Mouse (Mus musculus) spleen, adult 2 months (tissue): ENCODE data around the gene Diras1.

ENCODE experiments used
- CTCF ChIP-seq: fragments of 200-500 bp; IDR thresholded peaks from 2 replicates; pipeline ENCODE4 v1.5.1; 2011; ENCODE audit warnings: mild to moderate bottlenecking, inconsistent platforms; ENCODE audit not compliant: insufficient read depth, insufficient read length, insufficient replicate concordance; ENCODE audit errors: extremely low read depth
- POLR2A ChIP-seq: fragments of 200-500 bp; IDR thresholded peaks from 2 replicates; pipeline ENCODE4 v1.6.1; 2011; ENCODE audit warnings: low read depth, low read length, inconsistent platforms

- TF ChIP-seq CTCF: no peak
- no peak for TF ChIP-seq POLR2A
These were observed 32.2 kb downstream of the Diras1 start for GRCm38 (mm10) chr10:80993276-80993675.
